Mouse (Mus musculus) C2C12 (cell line): ENCODE data around the gene Atp2b2. TPM values are rescaled to one million over a fixed set of nuclear protein-coding genes. Genes with fewer than 3 reads are reported as not detected.

Source experiments
- H3K27me3 ChIP-seq: one replicate; pipeline ENCODE4 v1.6.1; 2011; ENCODE audit not compliant: control insufficient read depth, insufficient read depth, insufficient read length
- H3K36me3 ChIP-seq: one replicate; pipeline ENCODE4 v1.6.1; 2011; ENCODE audit not compliant: control insufficient read depth, insufficient read depth
- H3K4me3 ChIP-seq: one replicate; pipeline ENCODE4 v1.5.1; 2011; ENCODE audit warnings: mild to moderate bottlenecking, control low read depth; ENCODE audit not compliant: poor library complexity, insufficient read depth, severe bottlenecking
- H3K79me2 ChIP-seq: one replicate; pipeline ENCODE4 v1.6.1; 2011; ENCODE audit not compliant: control insufficient read depth, insufficient read depth
- H3K79me3 ChIP-seq: one replicate; pipeline ENCODE4 v1.6.1; 2011; ENCODE audit warnings: low read depth, control low read depth
- H3ac ChIP-seq: one replicate; pipeline ENCODE3; 2011; ENCODE audit warnings: low read depth; ENCODE audit not compliant: control insufficient read depth, insufficient read length
- CEBPB ChIP-seq: IDR thresholded peaks from one replicate; pipeline ENCODE4 v1.6.1; 2011; ENCODE audit warnings: low read depth, mild to moderate bottlenecking, control low read depth, moderate library complexity
- CTCF ChIP-seq: IDR thresholded peaks from one replicate; pipeline ENCODE4 v1.5.1; 2011; ENCODE audit not compliant: control insufficient read depth, insufficient read depth, insufficient read length
- FOSL1 ChIP-seq: IDR thresholded peaks from one replicate; pipeline ENCODE4 v1.8.0; 2011; ENCODE audit warnings: mild to moderate bottlenecking, low read length; ENCODE audit not compliant: poor library complexity, insufficient read depth, severe bottlenecking
- MAX ChIP-seq: IDR thresholded peaks from one replicate; pipeline ENCODE4 v1.6.1; 2011; ENCODE audit warnings: mild to moderate bottlenecking, control low read depth
- MYOD1 ChIP-seq: IDR thresholded peaks from one replicate; pipeline ENCODE4 v1.6.1; 2011; ENCODE audit warnings: low read depth; ENCODE audit not compliant: control insufficient read depth, insufficient read length
- MYOG ChIP-seq: IDR thresholded peaks from one replicate; pipeline ENCODE4 v1.6.1; 2011; ENCODE audit not compliant: control insufficient read depth, insufficient read length; ENCODE audit errors: extremely low read depth
- USF1 ChIP-seq: IDR thresholded peaks from one replicate; pipeline ENCODE4 v1.6.1; 2011; ENCODE audit warnings: low read depth, mild to moderate bottlenecking, control low read depth, moderate library complexity
- polyA plus RNA-seq: library from polyadenylated mRNA; unstranded; fragments of >200 nt; fragmentation: generic; extraction: Trizol; gene quantifications from one replicate; pipeline ENCODE4 v1.2.1, GENCODE M21; 2012; ENCODE audit warnings: missing spikeins

Gene Atp2b2
- polyA plus RNA-seq, 1 experiment: not detected

DNA sequence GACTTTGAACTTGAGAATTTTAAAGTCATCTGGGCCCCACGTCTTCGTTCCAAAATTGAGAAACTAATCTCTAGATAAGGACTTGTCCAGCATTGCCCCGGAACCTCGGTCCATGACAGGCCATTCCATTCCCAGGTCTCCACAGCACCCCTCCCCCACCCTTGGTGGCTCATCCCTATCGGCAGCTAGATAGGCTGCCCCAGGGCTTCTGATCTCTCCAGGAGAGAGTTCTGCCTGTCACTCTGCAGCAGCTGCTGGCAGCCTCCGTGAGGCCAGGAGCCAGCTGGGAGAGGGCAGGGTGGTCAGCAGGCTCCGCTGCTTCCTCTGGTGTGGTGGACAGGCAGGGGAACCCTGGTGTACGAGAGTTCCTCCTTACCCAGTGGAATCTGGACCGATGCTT is 159.2 kb downstream of the Atp2b2 start:
- no peaks in the 10 kb centered on the region for H3K36me3 ChIP-seq
- no peaks in the 10 kb centered on the region for H3K79me3 ChIP-seq

DNA sequence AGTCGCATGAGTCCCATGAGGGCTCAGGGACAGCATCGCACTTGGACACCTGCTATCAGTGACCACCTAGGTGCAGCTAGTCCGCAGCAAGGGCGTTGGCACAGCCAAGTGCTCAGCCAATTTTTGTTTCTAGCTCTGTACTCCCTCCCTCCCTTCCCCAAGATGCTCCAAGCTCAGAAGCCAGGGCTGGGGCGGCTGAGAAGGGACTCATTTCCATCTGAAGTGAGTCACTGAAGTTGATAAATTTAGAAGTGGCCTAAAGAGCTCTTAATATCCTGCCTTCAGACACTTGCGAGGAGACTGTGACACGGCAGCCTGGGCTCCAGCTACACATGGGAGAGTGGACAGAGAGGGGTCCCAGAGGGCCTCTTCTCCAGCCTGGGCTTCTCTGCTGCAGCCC is 160.0 kb downstream of the Atp2b2 start:
- Histone ChIP-seq H3K36me3 (no peaks in the 10 kb centered on the region), H3K79me2 (no peaks in the 10 kb centered on the region), H3K27me3 (peaks cover 5% of the 10 kb centered on the region), H3K4me3 (no peak overlapping the region), H3ac (no peak overlapping the region), H3K79me3 (no peaks in the 10 kb centered on the region)
- TF ChIP-seq USF1: no peak
- TF ChIP-seq CEBPB: no peak
- TF ChIP-seq MYOD1: no peak
- TF ChIP-seq FOSL1: no peak
- TF ChIP-seq CTCF: no peak
- TF ChIP-seq MYOG: no peak
- no peak for TF ChIP-seq MAX

More for the DNA sequence above, 159.2 kb downstream of the Atp2b2 start:
- no peaks in the 10 kb centered on the region for H3K79me2 ChIP-seq
- no peak overlapping the region for H3ac ChIP-seq
- TF ChIP-seq USF1: no peak
- TF ChIP-seq FOSL1: no peak
- no peak for TF ChIP-seq MYOG
- TF ChIP-seq MYOD1: no peak
- no peak for TF ChIP-seq CTCF
- TF ChIP-seq MAX: no peak
- TF ChIP-seq CEBPB: no peak
- H3K4me3 ChIP-seq: no peak overlapping the region
- peaks cover 5% of the 10 kb centered on the region for H3K27me3 ChIP-seq

DNA sequence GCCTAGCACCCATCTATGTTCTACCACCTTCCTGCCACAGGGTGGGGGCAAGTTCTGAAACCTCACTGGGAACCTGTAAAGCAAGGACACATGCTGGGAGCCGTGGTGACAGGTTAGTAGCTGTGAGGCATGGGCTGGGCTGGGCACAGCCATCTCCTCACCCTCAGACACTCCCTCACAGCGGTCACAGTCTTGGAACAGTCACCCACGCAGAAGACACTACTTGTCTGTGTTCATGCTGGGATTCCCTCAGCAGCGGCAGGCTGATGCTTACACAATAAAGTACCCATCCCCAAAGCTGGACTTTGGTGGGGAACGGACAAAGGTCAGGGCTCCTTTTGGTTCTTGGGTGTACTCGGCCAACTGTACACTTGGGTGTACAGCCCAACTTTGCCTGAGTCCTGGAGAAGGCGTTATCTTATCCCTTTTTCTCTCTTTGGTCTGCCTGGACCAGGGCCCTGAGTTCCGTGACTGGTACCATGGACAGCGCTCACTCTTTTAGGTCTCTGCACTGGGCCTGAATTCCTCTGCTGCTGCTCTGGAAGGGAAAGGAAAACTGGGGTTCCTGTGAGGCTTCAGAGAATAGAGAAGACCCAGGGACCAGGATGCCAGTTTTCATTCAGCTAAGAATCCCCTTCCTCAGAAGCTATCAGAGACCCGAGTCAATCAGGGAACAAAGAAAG is 160.7 kb downstream of the Atp2b2 start:
- TF ChIP-seq FOSL1: no peak
- no peak for TF ChIP-seq MYOD1
- no peak for TF ChIP-seq CTCF
- TF ChIP-seq CEBPB: no peak
- TF ChIP-seq MAX: no peak
- no peak for TF ChIP-seq USF1
- TF ChIP-seq MYOG: no peak
- Histone ChIP-seq H3K79me2 (no peaks in the 10 kb centered on the region), H3K27me3 (no peaks in the 10 kb centered on the region), H3K36me3 (no peaks in the 10 kb centered on the region), H3ac (no peak overlapping the region), H3K79me3 (no peaks in the 10 kb centered on the region), H3K4me3 (no peak overlapping the region)

DNA sequence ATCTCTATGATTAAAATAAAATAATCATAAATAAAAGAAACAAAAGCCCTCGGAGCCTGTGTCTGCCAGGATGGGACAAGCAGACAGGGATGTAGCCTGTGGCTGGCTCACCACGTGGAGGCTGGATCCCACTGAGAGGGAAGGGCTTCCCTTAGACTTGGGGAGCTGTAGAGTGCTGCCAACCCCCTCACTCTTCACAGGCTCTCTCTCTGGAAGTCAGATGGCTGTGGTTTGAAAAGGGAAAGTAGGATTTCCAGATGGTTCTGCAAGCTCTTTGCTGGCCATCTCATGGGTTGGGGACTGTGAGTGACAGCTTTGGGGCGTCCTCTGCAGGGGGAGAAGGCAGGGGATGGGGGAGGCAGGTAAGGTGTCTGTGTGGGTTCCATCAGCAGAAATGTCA is 163.0 kb downstream of the Atp2b2 start:
- H3K36me3 ChIP-seq: no peaks in the 10 kb centered on the region
- H3ac ChIP-seq: no peak overlapping the region
- no peaks in the 10 kb centered on the region for H3K79me2 ChIP-seq
- H3K4me3 ChIP-seq: no peak overlapping the region
- TF ChIP-seq FOSL1: no peak
- no peak for TF ChIP-seq USF1
- TF ChIP-seq MYOG: no peak
- TF ChIP-seq CTCF: no peak
- TF ChIP-seq MYOD1: no peak
- no peak for TF ChIP-seq CEBPB
- TF ChIP-seq MAX: no peak
- peaks cover 6% of the 10 kb centered on the region for H3K27me3 ChIP-seq
- H3K79me3 ChIP-seq: no peaks in the 10 kb centered on the region

DNA sequence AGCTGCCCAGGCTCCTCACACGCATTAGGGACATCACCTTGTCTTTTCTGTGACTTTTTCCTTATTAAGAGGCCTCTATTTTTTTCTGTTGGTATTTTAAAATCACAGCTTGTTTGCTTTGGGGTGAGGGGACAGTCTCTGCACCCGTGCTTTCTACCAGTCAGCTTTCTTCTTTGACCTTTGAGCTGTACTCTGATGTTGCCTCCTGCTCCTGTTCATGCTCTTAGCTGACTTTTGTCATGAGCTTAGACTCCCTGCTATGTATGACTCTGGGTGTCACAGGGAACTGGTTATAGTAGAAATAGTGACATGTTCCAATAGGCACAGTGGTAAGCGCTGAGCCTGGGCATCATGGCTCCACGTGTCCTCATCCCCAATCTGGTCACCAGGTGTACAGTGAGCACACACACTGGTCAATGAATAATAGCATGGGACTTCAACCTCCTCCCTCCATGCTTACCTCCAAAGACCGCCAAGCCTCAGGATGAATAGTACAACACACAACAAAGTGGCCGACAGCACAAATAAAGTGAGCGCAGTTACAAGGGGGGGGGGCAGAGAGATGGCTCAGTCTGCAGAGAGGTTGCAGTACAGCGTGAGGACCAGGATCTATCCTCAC is 163.8 kb downstream of the Atp2b2 start:
- Histone ChIP-seq H3K79me2 (no peaks in the 10 kb centered on the region), H3K27me3 (peaks cover 8% of the 10 kb centered on the region), H3K36me3 (no peaks in the 10 kb centered on the region), H3K4me3 (no peak overlapping the region), H3K79me3 (no peaks in the 10 kb centered on the region), H3ac (no peak overlapping the region)
- no peak for TF ChIP-seq MYOD1

DNA sequence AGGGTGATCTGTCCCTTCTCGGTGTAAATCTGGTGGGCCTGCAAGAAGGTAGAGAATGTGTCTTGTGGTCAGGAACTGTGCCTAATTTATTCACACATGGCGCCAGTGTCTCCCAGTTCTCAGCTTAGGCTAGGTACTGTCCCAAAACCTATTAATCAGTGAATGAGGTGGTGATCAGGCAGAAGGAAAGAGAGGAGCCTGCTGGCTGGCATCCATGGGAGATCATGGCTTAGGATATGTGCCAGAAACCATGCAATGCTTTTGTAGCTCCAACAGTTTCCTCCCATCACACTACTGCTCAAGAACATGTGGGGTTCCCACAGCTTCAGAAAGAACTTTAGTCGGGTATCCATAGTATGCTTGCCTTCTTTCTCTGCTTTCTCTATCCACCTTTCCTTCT is 165.8 kb downstream of the Atp2b2 start:
- Histone ChIP-seq H3K79me2 (no peaks in the 10 kb centered on the region), H3K36me3 (no peaks in the 10 kb centered on the region), H3K79me3 (no peaks in the 10 kb centered on the region), H3ac (no peak overlapping the region), H3K27me3 (peaks cover 22% of the 10 kb centered on the region), H3K4me3 (no peak overlapping the region)
- no peak for TF ChIP-seq CTCF
- no peak for TF ChIP-seq MAX
- no peak for TF ChIP-seq MYOD1
